Mouse (Mus musculus) kidney, embryonic 14.5 days (tissue): ENCODE data around the gene Plce1. TPM values are rescaled to one million over a fixed set of nuclear protein-coding genes. Genes with fewer than 3 reads are reported as not detected.

Source experiments
- ATAC-seq: fragments of 200-750 bp; cut with Nextera tagmentation; 2 replicates; pipeline ENCODE4 v1.8.0; 2017; ENCODE audit warnings: moderate number of reproducible peaks, mild to moderate bottlenecking, moderate TSS enrichment, moderate library complexity; ENCODE audit not compliant: low FRiP score, low TSS enrichment
- H3K27ac ChIP-seq: fragments of 300-500 bp; sonication (generic); 2 replicates; pipeline ENCODE4 v1.5.1; 2014; ENCODE audit warnings: low read depth, mild to moderate bottlenecking, low read length, moderate library complexity, mixed read lengths
- H3K27me3 ChIP-seq: fragments of 300-500 bp; sonication (generic); 2 replicates; pipeline ENCODE4 v1.6.1; 2014; ENCODE audit warnings: mild to moderate bottlenecking, low read length; ENCODE audit not compliant: control insufficient read depth, insufficient read depth
- H3K36me3 ChIP-seq: fragments of 300-500 bp; sonication (generic); 2 replicates; pipeline ENCODE4 v1.6.1; 2014; ENCODE audit warnings: low read length, mixed read lengths; ENCODE audit not compliant: control insufficient read depth, insufficient read depth
- H3K4me1 ChIP-seq: fragments of 300-500 bp; sonication (generic); 2 replicates; pipeline ENCODE4 v1.6.1; 2014; ENCODE audit warnings: low read length, mixed read lengths; ENCODE audit not compliant: control insufficient read depth, insufficient read depth
- H3K4me2 ChIP-seq: fragments of 300-500 bp; sonication (generic); replicated peaks from 2 replicates; pipeline ENCODE4 v1.6.1; 2014; ENCODE audit warnings: low read depth, mild to moderate bottlenecking, low read length
- H3K4me3 ChIP-seq: fragments of 300-500 bp; sonication (generic); 2 replicates; pipeline ENCODE4 v1.5.1; 2014; ENCODE audit warnings: mild to moderate bottlenecking, low read length
- H3K9ac ChIP-seq: fragments of 300-500 bp; sonication (generic); 2 replicates; pipeline ENCODE4 v1.6.1; 2014; ENCODE audit warnings: low read depth, mild to moderate bottlenecking, low read length, moderate library complexity
- H3K9me3 ChIP-seq: fragments of 300-500 bp; sonication (generic); 2 replicates; pipeline ENCODE4 v1.6.1; 2016; ENCODE audit warnings: low read length; ENCODE audit not compliant: control insufficient read depth
- WGBS: fragments of 180-500 bp; shearing (Covaris S2); extraction: QIAGEN DNeasy Blood & Tissue Kit; methylation state at CpG from one replicate; pipeline ENCODE4 v1.1.7; 2014; 5-methylcytosine and 5-hydroxymethylcytosine counted together
- polyA plus RNA-seq: library from polyadenylated mRNA; unstranded; fragments of >200 nt; fragmentation: Nextera tagmentation; extraction: Ambion mirVana; gene quantifications from 2 replicates; pipeline ENCODE4 v1.2.1, GENCODE M21; 2014

Gene Plce1
- polyA plus RNA-seq, 1 experiment from 2014 or later, result 3.6 TPM

DNA sequence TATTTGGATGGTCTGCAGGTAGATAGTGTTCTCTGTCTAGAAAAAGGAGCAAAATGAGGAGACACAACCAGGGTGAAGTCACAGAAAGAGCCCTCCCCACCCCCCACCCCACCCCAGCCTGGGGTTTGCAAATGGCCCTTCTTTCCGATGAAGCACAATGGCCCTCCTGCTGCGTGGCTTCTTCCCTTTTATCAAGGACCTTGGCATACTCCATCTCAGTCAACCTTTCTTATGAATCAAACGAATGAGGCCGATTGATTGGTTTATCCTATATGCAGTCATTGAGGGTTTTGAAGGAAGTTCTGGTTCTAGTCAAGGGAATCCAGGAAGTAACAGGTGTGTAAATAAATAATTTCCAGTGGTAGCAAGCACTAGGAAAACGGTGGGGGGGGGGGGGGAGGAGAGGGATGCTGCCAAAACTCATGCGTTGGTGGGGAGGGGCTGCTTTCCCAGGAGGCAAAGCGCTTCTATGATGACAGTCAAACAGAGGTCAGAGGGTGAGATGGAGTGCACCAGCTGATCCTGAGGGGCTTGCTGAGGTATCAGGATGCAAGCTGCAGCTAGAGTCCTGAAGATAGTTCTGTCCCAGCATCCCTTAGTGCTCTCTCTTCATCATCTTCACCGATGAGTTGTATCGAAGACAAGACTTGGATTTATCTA, 27.2 kb downstream of the Plce1 start:
- no peaks in the 10 kb centered on the region for H3K9me3 ChIP-seq
- no peak overlapping the region for H3K4me2 ChIP-seq
- no peak overlapping the region for H3K4me3 ChIP-seq
- no peak overlapping the region for H3K27ac ChIP-seq
- H3K4me1 ChIP-seq, result no peaks in the 10 kb centered on the region
- H3K9ac ChIP-seq, result no peak overlapping the region
- ATAC-seq, result no peak
- H3K36me3 ChIP-seq, result no peaks in the 10 kb centered on the region
- 74% methylated on average over 9 of the region's 9 CpGs for WGBS
- H3K27me3 ChIP-seq, result no peaks in the 10 kb centered on the region

DNA sequence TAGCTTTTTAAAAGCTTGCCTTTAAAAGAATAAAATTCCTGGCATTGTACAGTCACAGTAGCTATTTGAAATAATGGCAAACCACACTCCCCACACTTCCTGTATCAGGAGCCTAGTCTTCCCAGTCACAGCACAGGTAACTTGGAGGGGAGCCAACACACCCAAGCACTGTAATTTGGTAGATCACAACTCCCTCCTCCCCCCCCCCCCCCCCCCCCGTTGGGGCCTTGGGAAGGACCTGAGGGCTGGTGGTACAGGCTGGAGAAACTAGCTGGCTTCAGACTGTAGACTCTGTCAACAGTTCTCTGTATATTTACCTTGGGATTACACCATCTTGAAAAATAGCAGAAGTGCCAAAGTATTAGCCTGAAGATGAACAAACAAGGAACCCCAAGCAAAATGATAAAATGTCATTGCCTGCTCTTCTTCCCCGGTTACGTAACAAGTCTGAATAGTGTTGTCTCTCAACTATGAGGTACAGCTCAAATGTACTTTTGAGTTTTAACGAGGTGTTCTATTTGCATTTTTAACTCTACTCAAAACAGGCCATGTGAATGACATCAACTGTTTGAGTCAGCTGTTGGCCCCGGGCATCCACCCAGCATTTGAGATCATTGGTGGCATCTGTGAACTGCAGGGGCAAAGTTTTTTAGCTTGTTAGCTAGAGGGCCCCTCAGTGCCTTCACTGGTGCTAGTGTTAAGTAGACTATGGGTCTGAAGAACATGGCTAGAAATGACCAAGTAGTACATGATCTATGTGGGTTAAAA, 33.7 kb downstream of the Plce1 start:
- Histone ChIP-seq H3K9ac (no peak overlapping the region), H3K4me2 (no peak overlapping the region), H3K27ac (no peak overlapping the region), H3K9me3 (no peaks in the 10 kb centered on the region), H3K36me3 (no peaks in the 10 kb centered on the region), H3K27me3 (no peaks in the 10 kb centered on the region), H3K4me1 (no peaks in the 10 kb centered on the region), H3K4me3 (no peak overlapping the region)
- WGBS, result 87% methylated on average over 5 of the region's 5 CpGs
- no peak for ATAC-seq

DNA sequence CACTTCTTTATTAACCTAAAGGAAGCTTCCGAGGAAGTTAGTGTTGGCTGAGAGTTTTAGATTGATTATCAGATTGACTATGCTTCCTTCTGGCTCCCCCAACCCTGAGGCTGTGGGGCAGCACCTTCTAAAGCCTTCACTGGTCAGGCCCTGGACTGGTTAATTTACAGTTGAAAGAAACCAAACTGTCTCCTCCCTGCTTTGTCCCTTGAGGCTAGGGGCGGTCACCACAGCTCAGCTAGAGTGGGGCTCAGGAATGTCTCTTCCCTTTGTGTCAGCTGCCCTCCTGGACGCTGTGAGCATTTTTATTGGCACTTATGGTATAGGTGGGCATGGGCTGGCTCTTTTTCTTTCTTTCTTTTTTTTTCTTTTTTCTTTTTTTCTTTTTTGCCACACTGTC, 45.9 kb downstream of the Plce1 start:
- Histone ChIP-seq H3K4me2 (no peak overlapping the region), H3K4me3 (no peak overlapping the region), H3K27ac (no peak overlapping the region), H3K4me1 (no peaks in the 10 kb centered on the region), H3K27me3 (no peaks in the 10 kb centered on the region), H3K9ac (no peak overlapping the region), H3K36me3 (no peaks in the 10 kb centered on the region), H3K9me3 (peaks cover 11% of the 10 kb centered on the region; the same call in 1 of the 2 replicates)
- no peak for ATAC-seq
- WGBS, result 20% methylated on average over 3 of the region's 3 CpGs

DNA sequence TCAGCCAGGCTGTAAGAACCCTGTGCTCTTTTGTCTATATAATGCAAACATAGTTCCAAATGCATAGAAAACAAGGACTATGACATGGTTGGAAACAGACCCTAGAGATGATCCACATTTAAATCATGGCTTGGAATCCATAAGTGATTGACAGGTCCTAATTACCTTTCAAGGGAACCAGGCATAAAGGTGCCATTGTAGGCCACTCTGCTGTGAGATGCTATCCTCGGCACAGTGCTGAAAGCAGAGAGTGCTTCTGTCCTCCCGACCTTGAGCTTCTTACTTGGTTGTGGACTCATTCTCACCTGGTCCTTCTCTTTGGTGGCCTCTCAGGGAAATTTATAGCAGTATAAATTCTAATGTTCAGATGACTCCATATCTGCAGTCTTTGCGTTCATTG, 46.6 kb downstream of the Plce1 start:
- Histone ChIP-seq H3K27me3 (no peaks in the 10 kb centered on the region), H3K9ac (no peak overlapping the region), H3K4me2 (no peak overlapping the region), H3K4me1 (no peaks in the 10 kb centered on the region), H3K27ac (no peak overlapping the region), H3K4me3 (no peak overlapping the region), H3K36me3 (no peaks in the 10 kb centered on the region), H3K9me3 (peaks cover 11% of the 10 kb centered on the region; the same call in 1 of the 2 replicates)
- ATAC-seq, result no peak
- 66% methylated on average over 3 of the region's 3 CpGs for WGBS

DNA sequence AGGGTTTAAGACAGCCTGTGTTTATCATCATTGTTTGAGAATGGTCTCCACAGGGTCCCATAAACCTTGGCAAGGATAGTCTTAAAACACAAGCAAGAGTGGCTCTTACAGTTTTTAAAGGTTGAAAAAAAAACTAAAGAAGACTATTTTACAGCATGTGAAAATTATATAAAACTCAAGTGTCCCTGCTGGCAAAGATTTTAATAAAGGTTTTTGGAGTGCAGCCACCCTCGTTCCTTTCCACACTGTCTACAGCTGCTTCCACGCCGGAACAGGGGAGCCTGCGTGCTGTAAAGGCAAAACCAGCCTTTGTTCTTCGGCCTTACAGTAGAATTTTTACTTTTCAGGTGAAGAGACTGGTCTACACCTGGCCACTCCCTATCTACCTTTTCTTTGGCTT, 52.3 kb downstream of the Plce1 start:
- ATAC-seq, result no peak
- no peaks in the 10 kb centered on the region for H3K36me3 ChIP-seq
- no peaks in the 10 kb centered on the region for H3K4me1 ChIP-seq
- H3K4me3 ChIP-seq, result no peak overlapping the region
- 87% methylated on average over 5 of the region's 5 CpGs for WGBS
- H3K9ac ChIP-seq, result no peak overlapping the region
- H3K4me2 ChIP-seq, result no peak overlapping the region
- no peak overlapping the region for H3K27ac ChIP-seq
- H3K27me3 ChIP-seq, result no peaks in the 10 kb centered on the region
- H3K9me3 ChIP-seq, result no peaks in the 10 kb centered on the region

DNA sequence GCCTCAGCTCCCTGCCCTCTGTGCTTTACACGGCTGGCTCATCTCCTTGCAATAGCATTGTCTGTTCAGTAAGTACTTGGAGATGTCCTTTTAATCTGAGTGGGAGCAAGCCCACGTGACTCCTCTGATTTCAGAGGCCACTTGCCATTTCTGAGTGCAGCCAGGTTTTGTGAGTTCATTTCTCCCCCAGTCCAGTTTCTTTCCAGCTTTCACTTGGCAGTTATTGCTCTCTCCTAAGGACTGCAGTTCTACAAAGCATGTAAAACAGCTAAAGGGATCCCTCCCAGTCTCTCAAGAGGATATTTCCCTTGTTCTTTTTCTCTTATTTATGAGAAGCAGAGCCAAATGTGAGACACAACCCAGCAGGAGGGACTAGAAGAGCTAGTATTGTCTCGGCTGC, 58.4 kb downstream of the Plce1 start:
- no peak overlapping the region for H3K4me2 ChIP-seq
- no peak overlapping the region for H3K9ac ChIP-seq
- no peaks in the 10 kb centered on the region for H3K9me3 ChIP-seq
- no peak overlapping the region for H3K27ac ChIP-seq
- no peaks in the 10 kb centered on the region for H3K36me3 ChIP-seq
- no peaks in the 10 kb centered on the region for H3K4me1 ChIP-seq
- no peak overlapping the region for H3K4me3 ChIP-seq
- no peak for ATAC-seq
- 57% methylated on average over 3 of the region's 3 CpGs for WGBS
- no peaks in the 10 kb centered on the region for H3K27me3 ChIP-seq

DNA sequence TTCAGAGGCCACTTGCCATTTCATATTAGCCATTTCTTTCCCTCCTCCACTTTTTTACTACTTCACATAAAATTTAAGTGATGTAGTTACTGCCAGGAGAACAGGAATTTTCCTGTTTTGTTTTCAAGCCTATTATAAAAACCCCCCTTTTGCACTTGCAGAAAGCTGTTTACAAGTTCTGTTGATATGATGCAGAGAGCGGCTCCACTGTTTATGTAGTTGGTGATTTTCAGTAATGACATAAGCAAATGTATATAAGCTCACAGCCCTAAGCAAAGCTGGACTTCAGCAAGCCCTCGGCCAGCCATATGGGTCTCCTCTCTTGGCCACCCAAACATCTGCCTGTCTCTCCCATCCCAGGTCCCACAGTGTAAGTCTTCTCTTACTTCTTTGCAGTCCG, 59.6 kb downstream of the Plce1 start:
- Histone ChIP-seq H3K4me1 (no peaks in the 10 kb centered on the region), H3K36me3 (no peaks in the 10 kb centered on the region), H3K4me3 (no peak overlapping the region), H3K4me2 (no peak overlapping the region), H3K9ac (no peak overlapping the region), H3K27me3 (no peaks in the 10 kb centered on the region), H3K27ac (no peak overlapping the region), H3K9me3 (no peaks in the 10 kb centered on the region)
- WGBS, result 69% methylated on average over 3 of the region's 3 CpGs
- ATAC-seq, result no peak

DNA sequence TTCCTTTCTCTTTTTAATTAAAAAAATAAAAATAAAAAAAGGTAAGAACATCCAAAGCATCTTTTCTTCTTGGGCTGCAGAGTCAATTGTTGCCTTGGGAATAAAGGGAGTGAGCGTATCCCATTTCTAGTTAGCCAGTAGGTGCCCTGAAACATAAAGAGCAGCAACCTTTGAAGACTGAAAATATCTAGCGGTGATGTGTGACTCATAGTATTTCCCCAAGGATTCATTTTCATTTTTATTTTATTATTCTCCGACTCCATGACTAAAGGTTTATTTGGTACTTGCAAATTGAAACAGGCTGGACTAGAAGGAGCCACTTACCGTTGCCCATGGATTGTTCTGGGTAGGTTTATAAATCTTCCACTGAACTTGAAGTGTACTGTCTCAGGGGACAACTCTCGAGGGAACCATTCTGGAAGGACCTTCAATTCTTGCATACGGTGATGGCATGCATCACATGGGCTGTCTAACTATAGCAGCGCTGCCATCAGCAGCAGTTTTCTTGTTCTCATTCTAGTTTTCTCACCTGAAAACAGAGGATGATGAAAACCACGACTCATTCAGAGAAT, 68.7 kb downstream of the Plce1 start:
- no peaks in the 10 kb centered on the region for H3K9me3 ChIP-seq
- no peaks in the 10 kb centered on the region for H3K27me3 ChIP-seq
- H3K4me1 ChIP-seq, result no peaks in the 10 kb centered on the region
- no peak overlapping the region for H3K4me2 ChIP-seq
- ATAC-seq, result no peak
- WGBS, result 77% methylated on average over 8 of the region's 8 CpGs
- H3K27ac ChIP-seq, result no peak overlapping the region
- H3K36me3 ChIP-seq, result no peaks in the 10 kb centered on the region
- H3K4me3 ChIP-seq, result no peak overlapping the region
- no peak overlapping the region for H3K9ac ChIP-seq

DNA sequence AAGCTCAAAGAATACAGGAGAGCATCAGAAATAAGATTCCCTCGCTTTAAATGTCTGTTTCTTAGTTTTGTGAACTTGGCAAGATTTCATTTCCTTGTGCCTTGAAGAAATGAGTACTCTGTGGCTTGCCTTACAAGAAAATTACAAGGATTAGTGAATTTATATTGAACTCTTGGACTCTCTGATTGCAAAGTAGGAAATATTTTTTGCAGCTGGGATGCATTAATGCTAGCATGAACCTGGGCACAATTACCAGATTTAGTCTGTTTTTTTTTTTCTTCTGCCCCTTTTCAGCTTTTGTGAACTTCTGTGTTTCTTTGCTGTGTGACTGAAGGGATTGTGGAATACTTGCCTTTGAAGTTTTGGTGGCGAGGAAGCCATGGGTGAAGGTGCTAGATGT, 72.6 kb downstream of the Plce1 start:
- 90% methylated on average over 2 of the region's 2 CpGs for WGBS
- H3K36me3 ChIP-seq, result no peaks in the 10 kb centered on the region

More for the DNA sequence above, 72.6 kb downstream of the Plce1 start:
- H3K9ac ChIP-seq, result no peak overlapping the region
- no peaks in the 10 kb centered on the region for H3K9me3 ChIP-seq
- H3K27me3 ChIP-seq, result no peaks in the 10 kb centered on the region
- no peak for ATAC-seq
- H3K4me1 ChIP-seq, result no peaks in the 10 kb centered on the region
- H3K27ac ChIP-seq, result no peak overlapping the region
- no peak overlapping the region for H3K4me3 ChIP-seq
- no peak overlapping the region for H3K4me2 ChIP-seq
